Mouse (Mus musculus): ENCODE data around the gene Gnaq.

DNA sequence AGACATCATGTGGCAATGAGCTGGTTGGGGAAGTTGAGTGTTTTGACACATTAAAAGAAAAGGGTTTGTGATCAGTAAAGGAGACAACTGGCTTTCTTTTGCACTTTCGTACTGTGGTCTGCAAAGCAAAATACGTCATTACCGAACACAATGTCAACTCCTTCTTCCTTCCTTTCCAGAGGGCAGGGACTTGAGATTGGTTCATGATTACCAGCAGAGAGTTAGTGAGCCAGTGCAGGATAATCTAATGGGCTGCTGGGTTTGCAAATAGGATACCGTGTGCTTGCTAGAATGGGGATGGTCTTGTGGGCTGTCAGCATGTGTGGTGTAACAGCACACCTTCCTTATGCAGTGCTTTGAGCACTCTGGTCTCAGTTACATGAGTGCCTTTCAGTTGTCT lies 8.1 kb downstream of the Gnaq start:
- TF ChIP-seq FLI1 (IDR thresholded peaks at IDR 0.05; ENCODE audit: low read length) (no peak), GATA1 (IDR thresholded peaks at IDR 0.05; ENCODE audit: borderline replicate concordance, low read length) (no peak)
